Mouse (Mus musculus) liver, embryonic 13.5 days (tissue): Measurements from ENCODE around the gene Kcne4. TPM values are rescaled to one million over a fixed set of nuclear protein-coding genes. Genes with fewer than 3 reads are reported as not detected.

Experiments used
- ATAC-seq: fragments of 200-750 bp; cut with Nextera tagmentation; 2 replicates; pipeline ENCODE4 v1.8.0; 2017; ENCODE audit warnings: low read depth, mild to moderate bottlenecking, moderate number of reproducible peaks, moderate library complexity
- DNase-seq: peaks from one replicate; pipeline ENCODE4 v3.0.0; 2022
- H3K27ac ChIP-seq: fragments of 300-500 bp; sonication (generic); 2 replicates; pipeline ENCODE4 v1.5.1; 2015; ENCODE audit warnings: moderate library complexity, mild to moderate bottlenecking, inconsistent platforms
- H3K27me3 ChIP-seq: fragments of 300-500 bp; sonication (generic); 2 replicates; pipeline ENCODE4 v1.6.1; 2015; ENCODE audit warnings: mild to moderate bottlenecking, inconsistent platforms
- H3K36me3 ChIP-seq: fragments of 300-500 bp; sonication (generic); 2 replicates; pipeline ENCODE4 v1.6.1; 2015; ENCODE audit warnings: mild to moderate bottlenecking, inconsistent platforms
- H3K4me1 ChIP-seq: fragments of 300-500 bp; sonication (generic); replicated peaks from 2 replicates; pipeline ENCODE4 v1.6.1; 2015; ENCODE audit warnings: inconsistent platforms
- H3K4me2 ChIP-seq: fragments of 300-500 bp; sonication (generic); 2 replicates; pipeline ENCODE4 v1.6.1; 2015; ENCODE audit warnings: inconsistent platforms, mild to moderate bottlenecking, moderate library complexity
- H3K4me3 ChIP-seq: fragments of 300-500 bp; sonication (generic); replicated peaks from 2 replicates; pipeline ENCODE4 v1.5.1; 2015; ENCODE audit warnings: mild to moderate bottlenecking, inconsistent platforms
- H3K9ac ChIP-seq: fragments of 300-500 bp; sonication (generic); 2 replicates; pipeline ENCODE4 v1.6.1; 2015; ENCODE audit warnings: mild to moderate bottlenecking, inconsistent platforms
- H3K9me3 ChIP-seq: fragments of 300-500 bp; sonication (generic); replicated peaks from 2 replicates; pipeline ENCODE4 v1.6.1; 2016; ENCODE audit warnings: inconsistent platforms
- WGBS: fragments of 180-500 bp; shearing (Covaris S2); methylation state at CpG from one replicate; pipeline ENCODE4 v1.1.7; 2015; ENCODE audit not compliant: insufficient replicate concordance; 5-methylcytosine and 5-hydroxymethylcytosine counted together
- polyA plus RNA-seq: library from polyadenylated mRNA; unstranded; fragments of >200 nt; fragmentation: Nextera tagmentation; extraction: Ambion mirVana; gene quantifications from 2 replicates; pipeline ENCODE4 v1.2.1, GENCODE M21; 2015

Kcne4 gene
- polyA plus RNA-seq, 1 experiment from 2014 or later = 0.21 TPM

GRCm38 (mm10) chr1:78862281-78862680 is 45.7 kb downstream of the Kcne4 start:
- no peak overlapping the region for H3K9ac ChIP-seq
- H3K4me2 ChIP-seq = no peak overlapping the region
- no peaks in the 10 kb centered on the region for H3K9me3 ChIP-seq
- ATAC-seq (no peak), DNase-seq (no peak)
- no peaks in the 10 kb centered on the region for H3K4me1 ChIP-seq
- no peak overlapping the region for H3K4me3 ChIP-seq
- H3K27me3 ChIP-seq = no peaks in the 10 kb centered on the region
- WGBS = 54% methylated on average over 1 of the region's 1 CpGs
- H3K36me3 ChIP-seq = no peaks in the 10 kb centered on the region
- no peak overlapping the region for H3K27ac ChIP-seq

- H3K9ac ChIP-seq = no peak overlapping the region
- ATAC-seq (no peak), DNase-seq (no peak)
- no peaks in the 10 kb centered on the region for H3K4me1 ChIP-seq
- WGBS = 31% methylated on average over 2 of the region's 2 CpGs
- H3K27ac ChIP-seq = no peak overlapping the region
- H3K27me3 ChIP-seq = no peaks in the 10 kb centered on the region
- H3K9me3 ChIP-seq = no peaks in the 10 kb centered on the region
- H3K36me3 ChIP-seq = no peaks in the 10 kb centered on the region
- no peak overlapping the region for H3K4me2 ChIP-seq
- H3K4me3 ChIP-seq = no peak overlapping the region
Observed at GRCm38 (mm10) chr1:78863833-78864232, 47.3 kb downstream of the Kcne4 start.

GRCm38 (mm10) chr1:78864351-78864750 is 47.8 kb downstream of the Kcne4 start:
- H3K27me3 ChIP-seq = no peaks in the 10 kb centered on the region
- no peaks in the 10 kb centered on the region for H3K4me1 ChIP-seq
- H3K27ac ChIP-seq = no peak overlapping the region
- H3K4me2 ChIP-seq = no peak overlapping the region
- H3K9ac ChIP-seq = no peak overlapping the region
- H3K4me3 ChIP-seq = no peak overlapping the region
- no peaks in the 10 kb centered on the region for H3K9me3 ChIP-seq
- no peaks in the 10 kb centered on the region for H3K36me3 ChIP-seq
- ATAC-seq = no peak
- no peak for DNase-seq
- WGBS = 43% methylated on average over 6 of the region's 6 CpGs

GRCm38 (mm10) chr1:78864799-78865346 is 48.3 kb downstream of the Kcne4 start:
- DNase-seq (no peak), ATAC-seq (no peak)
- no peaks in the 10 kb centered on the region for H3K9me3 ChIP-seq
- no peaks in the 10 kb centered on the region for H3K36me3 ChIP-seq
- H3K27me3 ChIP-seq = no peaks in the 10 kb centered on the region
- WGBS = 58% methylated on average over 4 of the region's 4 CpGs
- H3K4me1 ChIP-seq = no peaks in the 10 kb centered on the region
- no peak overlapping the region for H3K4me3 ChIP-seq
- H3K27ac ChIP-seq = no peak overlapping the region
- H3K9ac ChIP-seq = no peak overlapping the region
- H3K4me2 ChIP-seq = no peak overlapping the region

- Histone ChIP-seq H3K9ac (no peak overlapping the region), H3K27me3 (no peaks in the 10 kb centered on the region), H3K4me3 (no peak overlapping the region), H3K4me1 (no peaks in the 10 kb centered on the region), H3K9me3 (no peaks in the 10 kb centered on the region), H3K36me3 (no peaks in the 10 kb centered on the region), H3K27ac (no peak overlapping the region), H3K4me2 (no peak overlapping the region)
- DNase-seq = no peak
- ATAC-seq = no peak
- WGBS = 71% methylated on average over 5 of the region's 5 CpGs
Observed at GRCm38 (mm10) chr1:78865991-78866390, 49.4 kb downstream of the Kcne4 start.

GRCm38 (mm10) chr1:78866455-78866854 is 49.9 kb downstream of the Kcne4 start:
- Histone ChIP-seq H3K36me3 (no peaks in the 10 kb centered on the region), H3K4me2 (no peak overlapping the region), H3K27me3 (no peaks in the 10 kb centered on the region), H3K4me1 (no peaks in the 10 kb centered on the region), H3K9ac (no peak overlapping the region), H3K4me3 (no peak overlapping the region), H3K9me3 (no peaks in the 10 kb centered on the region), H3K27ac (no peak overlapping the region)
- ATAC-seq (no peak), DNase-seq (no peak)
- 71% methylated on average over 2 of the region's 2 CpGs for WGBS

Other genes with a start within 250 kb of the Kcne4 start
- gene Acsl3, start 158.9 kb upstream of the Kcne4 start, polyA plus RNA-seq = 18.8 and 26.6 TPM in 2 replicates
- gene Utp14b, start 158.7 kb upstream of the Kcne4 start, polyA plus RNA-seq = 0.68 and 0.95 TPM in 2 replicates